Mouse (Mus musculus) testis, adult 2 months (tissue): ENCODE data around the gene Pdk3.

ENCODE experiments used
- CTCF ChIP-seq: fragments of 200-500 bp; IDR thresholded peaks from 2 replicates; pipeline ENCODE4 v1.5.1; 2012; ENCODE audit warnings: low read depth, mild to moderate bottlenecking, inconsistent platforms, low read length, moderate library complexity; ENCODE audit not compliant: control insufficient read depth, insufficient read depth, insufficient replicate concordance
- POLR2A ChIP-seq: fragments of 200-500 bp; IDR thresholded peaks from 2 replicates; pipeline ENCODE4 v1.6.1; 2012; ENCODE audit warnings: low read depth, mild to moderate bottlenecking, inconsistent platforms, low read length, moderate library complexity; ENCODE audit not compliant: control insufficient read depth

- TF ChIP-seq CTCF (no peak), POLR2A (no peak)
Observed at GRCm38 (mm10) chrX:93832337-93832884, 410 bp upstream of the Pdk3 start.
